Mouse (Mus musculus) left cerebral cortex, postnatal 4 days (tissue): ENCODE data around the gene St13. TPM values are rescaled to one million over a fixed set of nuclear protein-coding genes. Genes with fewer than 3 reads are reported as not detected.

Source experiments
- DNase-seq: peaks from one replicate; pipeline ENCODE4 v3.0.0-alpha.2; 2022
- intact Hi-C: fragments of 180-260 bp; cut with DNase I; formaldehyde crosslinking; loops from one replicate; pipeline ENCODE4 v1.15.1; 2025
- total RNA-seq, 2 experiments: library from RNA; stranded (reverse); gene quantifications; 2 replicates each; pipeline ENCODE4 v1.2.3; 2021

The St13 gene
- total RNA-seq, 2 experiments from 2014 or later, result 188 to 193 TPM

GRCm38 (mm10) chr15:81366241-81366640, 33.6 kb downstream of the St13 start:
- intact Hi-C loops, result loop anchor here (5.0 kb wide), 1 partner anchor 266 kb away; no protein-coding TSS in a partner anchor
- DNase-seq, result no peak

- no peak for DNase-seq
- intact Hi-C loops, result loop anchor here (5.0 kb wide), 1 partner anchor 267 kb away; no protein-coding TSS in a partner anchor
Measured at GRCm38 (mm10) chr15:81365246-81365645, 34.6 kb downstream of the St13 start.

- intact Hi-C loops, result no loop called here
- no peak for DNase-seq
Measured at GRCm38 (mm10) chr15:81364271-81364670, 35.6 kb downstream of the St13 start.

- intact Hi-C loops, result no loop called here
- no peak for DNase-seq
Measured at GRCm38 (mm10) chr15:81362501-81362900, 37.4 kb downstream of the St13 start.

- intact Hi-C loops, result no loop called here
- no peak for DNase-seq
Measured at GRCm38 (mm10) chr15:81361417-81362015, 38.4 kb downstream of the St13 start.

- intact Hi-C loops, result no loop called here
Measured at GRCm38 (mm10) chr15:81361022-81361404, 38.9 kb downstream of the St13 start.

GRCm38 (mm10) chr15:81360345-81361021, 39.4 kb downstream of the St13 start, which contains the start of gene Slc25a17:
TSS of gene Slc25a17 (minus strand) at chr15:81360812.
- peak; percentile 96 for DNase-seq
- intact Hi-C loops, result no loop called here

More at GRCm38 (mm10) chr15:81361022-81361404, 38.9 kb downstream of the St13 start:
- DNase-seq, result no peak

GRCm38 (mm10) chr15:81359421-81359820, 40.5 kb downstream of the St13 start:
- intact Hi-C loops, result no loop called here

GRCm38 (mm10) chr15:81358943-81359342, 40.9 kb downstream of the St13 start:
- DNase-seq, result no peak
- intact Hi-C loops, result no loop called here

More at GRCm38 (mm10) chr15:81359421-81359820, 40.5 kb downstream of the St13 start:
- DNase-seq, result no peak

- intact Hi-C loops, result no loop called here
- no peak for DNase-seq
Measured at GRCm38 (mm10) chr15:81356946-81357345, 42.9 kb downstream of the St13 start.

GRCm38 (mm10) chr15:81355146-81355761, 44.6 kb downstream of the St13 start:
- peak; percentile 35 for DNase-seq
- intact Hi-C loops, result no loop called here

- intact Hi-C loops, result no loop called here
- no peak for DNase-seq
Measured at GRCm38 (mm10) chr15:81352638-81353037, 47.2 kb downstream of the St13 start.

GRCm38 (mm10) chr15:81350401-81350800, 49.5 kb downstream of the St13 start:
- DNase-seq, result no peak
- intact Hi-C loops, result no loop called here

GRCm38 (mm10) chr15:81348366-81348765, 51.5 kb downstream of the St13 start:
- intact Hi-C loops, result no loop called here
- DNase-seq, result no peak

- no peak for DNase-seq
- intact Hi-C loops, result no loop called here
Measured at GRCm38 (mm10) chr15:81347466-81347865, 52.4 kb downstream of the St13 start.

- DNase-seq, result no peak
- intact Hi-C loops, result no loop called here
Measured at GRCm38 (mm10) chr15:81341426-81341825, 58.5 kb downstream of the St13 start.

- no peak for DNase-seq
- intact Hi-C loops, result no loop called here
Measured at GRCm38 (mm10) chr15:81339158-81339557, 60.7 kb downstream of the St13 start.

GRCm38 (mm10) chr15:81336466-81336865, 63.4 kb downstream of the St13 start:
- DNase-seq, result no peak
- intact Hi-C loops, result no loop called here

- DNase-seq, result no peak
- intact Hi-C loops, result no loop called here
Measured at GRCm38 (mm10) chr15:81332517-81332916, 67.4 kb downstream of the St13 start.

- intact Hi-C loops, result no loop called here
- no peak for DNase-seq
Measured at GRCm38 (mm10) chr15:81330816-81331433, 69.0 kb downstream of the St13 start.

GRCm38 (mm10) chr15:81329721-81330369, 70.0 kb downstream of the St13 start:
- intact Hi-C loops, result no loop called here
- no peak for DNase-seq
